Mouse (Mus musculus) intestine, embryonic 16.5 days (tissue): ENCODE measurements around the gene Skap1. TPM values are rescaled to one million over a fixed set of nuclear protein-coding genes. Genes with fewer than 3 reads are reported as not detected.

Experiments
- ATAC-seq: fragments of 200-750 bp; cut with Nextera tagmentation; 2 replicates; pipeline ENCODE4 v1.8.0; 2017; ENCODE audit warnings: moderate TSS enrichment, moderate library complexity
- H3K27ac ChIP-seq: fragments of 300-500 bp; sonication (generic); 2 replicates; pipeline ENCODE4 v1.5.1; 2014; ENCODE audit warnings: mild to moderate bottlenecking, low read length
- H3K27me3 ChIP-seq: fragments of 300-500 bp; sonication (generic); replicated peaks from 2 replicates; pipeline ENCODE4 v1.6.1; 2014; ENCODE audit warnings: low read length, control low read depth, mixed read lengths; ENCODE audit not compliant: control insufficient read depth, insufficient read depth
- H3K36me3 ChIP-seq: fragments of 300-500 bp; sonication (generic); 2 replicates; pipeline ENCODE4 v1.6.1; 2014; ENCODE audit warnings: low read length, control low read depth; ENCODE audit not compliant: control insufficient read depth, insufficient read depth
- H3K4me1 ChIP-seq: fragments of 300-500 bp; sonication (generic); 2 replicates; pipeline ENCODE4 v1.6.1; 2014; ENCODE audit warnings: low read length, control low read depth, mixed read lengths; ENCODE audit not compliant: control insufficient read depth, insufficient read depth
- H3K4me2 ChIP-seq: fragments of 300-500 bp; sonication (generic); 2 replicates; pipeline ENCODE4 v1.6.1; 2014; ENCODE audit warnings: low read depth, low read length, control low read depth
- H3K4me3 ChIP-seq: fragments of 300-500 bp; sonication (generic); 2 replicates; pipeline ENCODE4 v1.5.1; 2014; ENCODE audit warnings: mild to moderate bottlenecking, low read length
- H3K9ac ChIP-seq: fragments of 300-500 bp; sonication (generic); 2 replicates; pipeline ENCODE4 v1.6.1; 2014; ENCODE audit warnings: low read depth, low read length
- H3K9me3 ChIP-seq: fragments of 300-500 bp; sonication (generic); 2 replicates; pipeline ENCODE4 v1.6.1; 2016; ENCODE audit warnings: low read length, control low read depth; ENCODE audit not compliant: control insufficient read depth
- WGBS: fragments of 180-500 bp; shearing (Covaris S2); extraction: QIAGEN DNeasy Blood & Tissue Kit; methylation state at CpG from one replicate; pipeline ENCODE4 v1.1.7; 2014; 5-methylcytosine and 5-hydroxymethylcytosine counted together
- polyA plus RNA-seq: library from polyadenylated mRNA; unstranded; fragments of >200 nt; fragmentation: Nextera tagmentation; extraction: Ambion mirVana; gene quantifications from 2 replicates; pipeline ENCODE4 v1.2.1, GENCODE M21; 2015

Skap1 gene
- polyA plus RNA-seq, 1 experiment from 2014 or later, result 0.88 TPM

- WGBS, result 36% methylated on average over 4 of the region's 4 CpGs
- H3K4me3 ChIP-seq, result no peak overlapping the region
- no peaks in the 10 kb centered on the region for H3K27me3 ChIP-seq
- no peak overlapping the region for H3K4me2 ChIP-seq
- no peaks in the 10 kb centered on the region for H3K36me3 ChIP-seq
- peaks cover 3% of the 10 kb centered on the region; the same call in 1 of the 2 replicates for H3K4me1 ChIP-seq
- H3K9ac ChIP-seq, result no peak overlapping the region
- H3K9me3 ChIP-seq, result no peaks in the 10 kb centered on the region
- peak; percentile 56; the same call in 1 of the 2 replicates for ATAC-seq
- H3K27ac ChIP-seq, result no peak overlapping the region
Observed at GRCm38 (mm10) chr11:96732657-96733056, 268.3 kb downstream of the Skap1 start.

GRCm38 (mm10) chr11:96735908-96736307, 271.5 kb downstream of the Skap1 start:
- Histone ChIP-seq H3K36me3 (no peaks in the 10 kb centered on the region), H3K27me3 (no peaks in the 10 kb centered on the region), H3K4me1 (peaks cover 6% of the 10 kb centered on the region; the same call in 1 of the 2 replicates), H3K9me3 (no peaks in the 10 kb centered on the region), H3K4me3 (peak overlapping the region; percentile 19), H3K9ac (no peak overlapping the region), H3K4me2 (peak overlapping the region; percentile 48), H3K27ac (no peak overlapping the region)
- peak; percentile 65; the same call in 1 of the 2 replicates for ATAC-seq
- 6% methylated on average over 19 of the region's 19 CpGs for WGBS

GRCm38 (mm10) chr11:96736361-96736760, 272.0 kb downstream of the Skap1 start:
- Histone ChIP-seq H3K4me1 (peaks cover 6% of the 10 kb centered on the region; the same call in 1 of the 2 replicates), H3K27me3 (no peaks in the 10 kb centered on the region), H3K9me3 (no peaks in the 10 kb centered on the region), H3K4me3 (0 out of 2 replicates have a peak overlapping the region, but pooled peaks have one; percentile 19), H3K9ac (no peak overlapping the region), H3K27ac (no peak overlapping the region), H3K4me2 (peak overlapping the region; percentile 48), H3K36me3 (no peaks in the 10 kb centered on the region)
- no peak for ATAC-seq
- 26% methylated on average over 11 of the region's 11 CpGs for WGBS

- H3K4me3 ChIP-seq, result no peak overlapping the region
- H3K36me3 ChIP-seq, result no peaks in the 10 kb centered on the region
- H3K27me3 ChIP-seq, result no peaks in the 10 kb centered on the region
- H3K4me1 ChIP-seq, result peaks cover 6% of the 10 kb centered on the region; the same call in 1 of the 2 replicates
- H3K9me3 ChIP-seq, result no peaks in the 10 kb centered on the region
- H3K9ac ChIP-seq, result no peak overlapping the region
- ATAC-seq, result no peak
- no peak overlapping the region for H3K4me2 ChIP-seq
- 65% methylated on average over 14 of the region's 14 CpGs for WGBS
- H3K27ac ChIP-seq, result no peak overlapping the region
Observed at GRCm38 (mm10) chr11:96737673-96738471, 273.5 kb downstream of the Skap1 start.

GRCm38 (mm10) chr11:96740796-96741195, 276.4 kb downstream of the Skap1 start:
- 61% methylated on average over 12 of the region's 12 CpGs for WGBS
- Histone ChIP-seq H3K4me3 (no peak overlapping the region), H3K36me3 (no peaks in the 10 kb centered on the region), H3K4me1 (peaks cover 6% of the 10 kb centered on the region; the same call in 1 of the 2 replicates), H3K9ac (no peak overlapping the region), H3K27ac (no peak overlapping the region), H3K27me3 (no peaks in the 10 kb centered on the region), H3K9me3 (no peaks in the 10 kb centered on the region), H3K4me2 (no peak overlapping the region)
- no peak for ATAC-seq

- H3K4me1 ChIP-seq, result peaks cover 3% of the 10 kb centered on the region; the same call in 1 of the 2 replicates
- 21% methylated on average over 12 of the region's 12 CpGs for WGBS
- no peaks in the 10 kb centered on the region for H3K27me3 ChIP-seq
- ATAC-seq, result peak; percentile 42; the same call in 1 of the 2 replicates
- no peaks in the 10 kb centered on the region for H3K9me3 ChIP-seq
- H3K36me3 ChIP-seq, result no peaks in the 10 kb centered on the region
- no peak overlapping the region for H3K4me3 ChIP-seq
- no peak overlapping the region for H3K27ac ChIP-seq
- no peak overlapping the region for H3K4me2 ChIP-seq
- H3K9ac ChIP-seq, result no peak overlapping the region
Observed at GRCm38 (mm10) chr11:96741995-96742394, 277.6 kb downstream of the Skap1 start.

- H3K27ac ChIP-seq, result no peak overlapping the region
- H3K36me3 ChIP-seq, result no peaks in the 10 kb centered on the region
- no peak overlapping the region for H3K9ac ChIP-seq
- 25% methylated on average over 11 of the region's 11 CpGs for WGBS
- no peaks in the 10 kb centered on the region for H3K27me3 ChIP-seq
- peaks cover 3% of the 10 kb centered on the region; the same call in 1 of the 2 replicates for H3K4me1 ChIP-seq
- no peak for ATAC-seq
- H3K4me2 ChIP-seq, result no peak overlapping the region
- no peak overlapping the region for H3K4me3 ChIP-seq
- no peaks in the 10 kb centered on the region for H3K9me3 ChIP-seq
Observed at GRCm38 (mm10) chr11:96743000-96743399, 278.6 kb downstream of the Skap1 start.

- no peak overlapping the region for H3K4me3 ChIP-seq
- no peaks in the 10 kb centered on the region for H3K36me3 ChIP-seq
- 61% methylated on average over 4 of the region's 4 CpGs for WGBS
- H3K9me3 ChIP-seq, result no peaks in the 10 kb centered on the region
- no peak overlapping the region for H3K27ac ChIP-seq
- H3K4me1 ChIP-seq, result peaks cover 3% of the 10 kb centered on the region; the same call in 1 of the 2 replicates
- H3K9ac ChIP-seq, result no peak overlapping the region
- ATAC-seq, result no peak
- H3K27me3 ChIP-seq, result no peaks in the 10 kb centered on the region
- H3K4me2 ChIP-seq, result no peak overlapping the region
Observed at GRCm38 (mm10) chr11:96743891-96744290, 279.5 kb downstream of the Skap1 start.

- 68% methylated on average over 6 of the region's 6 CpGs for WGBS
- H3K4me2 ChIP-seq, result no peak overlapping the region
Observed at GRCm38 (mm10) chr11:96746648-96747047, 282.3 kb downstream of the Skap1 start.

More at GRCm38 (mm10) chr11:96746648-96747047, 282.3 kb downstream of the Skap1 start:
- ATAC-seq, result no peak
- Histone ChIP-seq H3K4me3 (no peak overlapping the region), H3K36me3 (no peaks in the 10 kb centered on the region), H3K9me3 (no peaks in the 10 kb centered on the region), H3K27ac (no peak overlapping the region), H3K9ac (no peak overlapping the region), H3K4me1 (no peaks in the 10 kb centered on the region), H3K27me3 (no peaks in the 10 kb centered on the region)
